Mouse (Mus musculus) embryonic facial prominence, embryonic 11.5 days (tissue): ENCODE data around the gene Proser3. TPM values are rescaled to one million over a fixed set of nuclear protein-coding genes. Genes with fewer than 3 reads are reported as not detected.
"Not testable (repeated sequence)": the region's sequence is repeated elsewhere in the genome, so short reads cannot be mapped to it uniquely, and the experiment has no call there.

Experiments used
- ATAC-seq: fragments of 200-750 bp; cut with Nextera tagmentation; replicated peaks from 2 replicates; pipeline ENCODE4 v1.8.0; 2017; ENCODE audit warnings: low read depth; ENCODE audit not compliant: insufficient number of reproducible peaks, low FRiP score, low TSS enrichment
- DNase-seq: peaks from one replicate; pipeline ENCODE4 v3.0.0-alpha.2; 2015; ENCODE audit warnings: low spot score
- H3K27ac ChIP-seq: fragments of 300-500 bp; sonication (generic); replicated peaks from 2 replicates; pipeline ENCODE4 v1.5.1; 2014; ENCODE audit warnings: mild to moderate bottlenecking, low read depth, low read length, control low read depth
- H3K27me3 ChIP-seq: fragments of 300-500 bp; sonication (generic); 2 replicates; pipeline ENCODE4 v1.6.1; 2014; ENCODE audit warnings: mild to moderate bottlenecking, low read length, moderate library complexity, mixed read lengths; ENCODE audit not compliant: control insufficient read depth, insufficient read depth
- H3K36me3 ChIP-seq: fragments of 300-500 bp; sonication (generic); replicated peaks from 2 replicates; pipeline ENCODE4 v1.6.1; 2014; ENCODE audit warnings: low read depth, mild to moderate bottlenecking, low read length, moderate library complexity, mixed read lengths; ENCODE audit not compliant: control insufficient read depth, insufficient read depth
- H3K4me1 ChIP-seq: fragments of 300-500 bp; sonication (generic); 2 replicates; pipeline ENCODE4 v1.6.1; 2014; ENCODE audit warnings: low read length, mixed read lengths; ENCODE audit not compliant: control insufficient read depth, insufficient read depth
- H3K4me2 ChIP-seq: fragments of 300-500 bp; sonication (generic); 2 replicates; pipeline ENCODE4 v1.6.1; 2014; ENCODE audit warnings: low read depth, mild to moderate bottlenecking, control low read depth, low read length, moderate library complexity
- H3K4me3 ChIP-seq: fragments of 300-500 bp; sonication (generic); 2 replicates; pipeline ENCODE4 v1.5.1; 2014; ENCODE audit warnings: low read depth, low read length, control low read depth
- H3K9ac ChIP-seq: fragments of 300-500 bp; sonication (generic); replicated peaks from 2 replicates; pipeline ENCODE4 v1.6.1; 2014; ENCODE audit warnings: mild to moderate bottlenecking, control low read depth, low read length
- H3K9me3 ChIP-seq: fragments of 300-500 bp; sonication (generic); replicated peaks from 2 replicates; pipeline ENCODE4 v1.6.1; 2016; ENCODE audit warnings: mild to moderate bottlenecking, low read length, inconsistent platforms, mixed read lengths; ENCODE audit not compliant: control insufficient read depth
- WGBS: fragments of 180-500 bp; shearing (Covaris S2); extraction: QIAGEN DNeasy Blood & Tissue Kit; methylation state at CpG from one replicate; pipeline ENCODE4 v1.1.7; 2014; 5-methylcytosine and 5-hydroxymethylcytosine counted together
- polyA plus RNA-seq: library from polyadenylated mRNA; unstranded; fragments of >200 nt; fragmentation: Nextera tagmentation; extraction: Ambion mirVana; gene quantifications from 2 replicates; pipeline ENCODE4 v1.2.1, GENCODE M21; 2014

The Proser3 gene
- polyA plus RNA-seq, 1 experiment from 2014 or later: 13.0 TPM

GRCm38 (mm10) chr7:30518325-30518724, 33.8 kb downstream of the Proser3 start:
- H3K27ac ChIP-seq: no peak overlapping the region
- H3K4me3 ChIP-seq: no peak overlapping the region

GRCm38 (mm10) chr7:30515003-30515760, 36.9 kb downstream of the Proser3 start:
- no peaks in the 10 kb centered on the region for H3K36me3 ChIP-seq
- no peaks in the 10 kb centered on the region for H3K4me1 ChIP-seq
- 56% methylated on average over 24 of the region's 24 CpGs for whole genome bisulfite sequencing
- H3K4me2 ChIP-seq: no peak overlapping the region
- H3K9me3 ChIP-seq: no peaks in the 10 kb centered on the region
- no peak overlapping the region for H3K9ac ChIP-seq
- DNase-seq (no peak), ATAC-seq (no peak)
- H3K27ac ChIP-seq: no peak overlapping the region
- H3K4me3 ChIP-seq: no peak overlapping the region
- no peaks in the 10 kb centered on the region for H3K27me3 ChIP-seq

More at GRCm38 (mm10) chr7:30518325-30518724, 33.8 kb downstream of the Proser3 start:
- ATAC-seq: no peak
- no peak overlapping the region for H3K4me2 ChIP-seq
- peaks cover 2% of the 10 kb centered on the region; the same call in 1 of the 2 replicates for H3K36me3 ChIP-seq
- H3K4me1 ChIP-seq: no peaks in the 10 kb centered on the region
- H3K27me3 ChIP-seq: no peaks in the 10 kb centered on the region
- DNase-seq: no peak
- no peaks in the 10 kb centered on the region for H3K9me3 ChIP-seq
- H3K9ac ChIP-seq: no peak overlapping the region
- WGBS: 38% methylated on average over 8 of the region's 8 CpGs

GRCm38 (mm10) chr7:30508061-30508460, 44.0 kb downstream of the Proser3 start:
- WGBS: 64% methylated on average over 4 of the region's 4 CpGs
- H3K9ac ChIP-seq: no peak overlapping the region

GRCm38 (mm10) chr7:30501159-30501558, 50.9 kb downstream of the Proser3 start:
- not testable (repeated sequence) for H3K9me3 ChIP-seq, H3K36me3 ChIP-seq, H3K9ac ChIP-seq, ATAC-seq, H3K27ac ChIP-seq, H3K4me2 ChIP-seq, H3K27me3 ChIP-seq, H3K4me1 ChIP-seq, H3K4me3 ChIP-seq
- 69% methylated on average over 5 of the region's 5 CpGs for WGBS
- peak; percentile 20 for DNase-seq

More at GRCm38 (mm10) chr7:30508061-30508460, 44.0 kb downstream of the Proser3 start:
- H3K27me3 ChIP-seq: no peaks in the 10 kb centered on the region
- no peak overlapping the region for H3K27ac ChIP-seq
- no peak overlapping the region for H3K4me3 ChIP-seq
- H3K4me2 ChIP-seq: no peak overlapping the region
- DNase-seq (no peak), ATAC-seq (no peak)
- no peaks in the 10 kb centered on the region for H3K4me1 ChIP-seq
- H3K36me3 ChIP-seq: no peaks in the 10 kb centered on the region
- no peaks in the 10 kb centered on the region for H3K9me3 ChIP-seq

GRCm38 (mm10) chr7:30495506-30496042, 56.5 kb downstream of the Proser3 start:
- not testable (repeated sequence) for DNase-seq, H3K4me2 ChIP-seq, H3K9me3 ChIP-seq, H3K27me3 ChIP-seq, H3K4me3 ChIP-seq, H3K27ac ChIP-seq, H3K9ac ChIP-seq, H3K36me3 ChIP-seq, H3K4me1 ChIP-seq, ATAC-seq
- WGBS: 64% methylated on average over 5 of the region's 5 CpGs

- no peaks in the 10 kb centered on the region for H3K9me3 ChIP-seq
- H3K36me3 ChIP-seq: no peaks in the 10 kb centered on the region
- H3K4me1 ChIP-seq: no peaks in the 10 kb centered on the region
- ATAC-seq: no peak
- WGBS: 62% methylated on average over 11 of the region's 11 CpGs
- H3K27ac ChIP-seq: no peak within 1 kb of the TSS
- no peaks in the 10 kb centered on the region for H3K27me3 ChIP-seq
- no peak within 1 kb of the TSS for H3K9ac ChIP-seq
- no peak within 1 kb of the TSS for H3K4me3 ChIP-seq
- no peak for DNase-seq
- no peak within 1 kb of the TSS for H3K4me2 ChIP-seq
These were observed 58.6 kb downstream of the Proser3 start, which contains the start of gene Prodh2 for GRCm38 (mm10) chr7:30493401-30493931. TSS of gene Prodh2 (plus strand) at chr7:30493622.

GRCm38 (mm10) chr7:30492765-30493164, 59.3 kb downstream of the Proser3 start:
- no peaks in the 10 kb centered on the region for H3K36me3 ChIP-seq
- no peak overlapping the region for H3K9ac ChIP-seq
- DNase-seq (peak; percentile 80), ATAC-seq (no peak)
- H3K27me3 ChIP-seq: no peaks in the 10 kb centered on the region
- WGBS: 20% methylated on average over 4 of the region's 4 CpGs
- H3K4me3 ChIP-seq: no peak overlapping the region
- no peaks in the 10 kb centered on the region for H3K4me1 ChIP-seq
- H3K4me2 ChIP-seq: no peak overlapping the region
- no peaks in the 10 kb centered on the region for H3K9me3 ChIP-seq
- no peak overlapping the region for H3K27ac ChIP-seq

GRCm38 (mm10) chr7:30490957-30491307, 61.2 kb downstream of the Proser3 start:
- WGBS: 14% methylated on average over 6 of the region's 6 CpGs
- ATAC-seq (no peak), DNase-seq (no peak)
- Histone ChIP-seq H3K36me3 (no peaks in the 10 kb centered on the region), H3K9me3 (no peaks in the 10 kb centered on the region), H3K27ac (no peak overlapping the region), H3K4me2 (no peak overlapping the region), H3K27me3 (no peaks in the 10 kb centered on the region), H3K4me1 (no peaks in the 10 kb centered on the region), H3K4me3 (no peak overlapping the region), H3K9ac (no peak overlapping the region)
